Mouse (Mus musculus) MEL (cell line): ENCODE measurements around the gene Vmn1r172. TPM values are rescaled to one million over a fixed set of nuclear protein-coding genes. Genes with fewer than 3 reads are reported as not detected.
"Not testable (repeated sequence)": the region's sequence is repeated elsewhere in the genome, so short reads cannot be mapped to it uniquely, and the experiment has no call there.

Source experiments
- DNase-seq: peaks from one replicate; pipeline ENCODE4 v3.0.0; 2011; ENCODE audit warnings: low read depth, low spot score
- H3K27ac ChIP-seq: 2 replicates; pipeline ENCODE4 v1.5.1; 2012; ENCODE audit warnings: low read depth, mild to moderate bottlenecking, control low read depth, low read length, moderate library complexity; ENCODE audit not compliant: control insufficient read depth
- H3K27me3 ChIP-seq, 2 experiments: fragments of 150-350 bp in 1 of 2; sonication (generic) in 1 of 2; 2 replicates each; pipeline ENCODE4 v1.6.1; 2012; ENCODE audit warnings: low read length in 2 of 2, mild to moderate bottlenecking in 2 of 2, improper control_type of control experiment in 1 of 2, moderate library complexity in 1 of 2; ENCODE audit not compliant: insufficient read depth in 2 of 2, control insufficient read depth in 1 of 2
- H3K36me3 ChIP-seq, 2 experiments: 2 replicates each; pipeline ENCODE4 v1.6.1; 2012 to 2014; ENCODE audit warnings: low read length in 2 of 2, improper control_type of control experiment in 1 of 2, inconsistent platforms in 1 of 2, mild to moderate bottlenecking in 1 of 2; ENCODE audit not compliant: insufficient read depth in 2 of 2, control insufficient read depth in 1 of 2
- H3K4me1 ChIP-seq, 2 experiments: fragments of 150-350 bp in 1 of 2; sonication (generic) in 1 of 2; 2 replicates each; pipeline ENCODE4 v1.6.1; 2012; ENCODE audit warnings: low read length in 2 of 2, improper control_type of control experiment in 1 of 2, mild to moderate bottlenecking in 1 of 2; ENCODE audit not compliant: insufficient read depth in 2 of 2, control insufficient read depth in 1 of 2
- H3K4me3 ChIP-seq, 2 experiments: fragments of 150-350 bp in 1 of 2; sonication (generic) in 1 of 2; 2 replicates each; pipeline ENCODE4 v1.5.1; 2012; ENCODE audit warnings: low read depth in 2 of 2, low read length in 2 of 2, mild to moderate bottlenecking in 2 of 2, moderate library complexity in 2 of 2, control low read depth in 1 of 2, improper control_type of control experiment in 1 of 2; ENCODE audit not compliant: control insufficient read depth in 1 of 2, insufficient read depth in 1 of 2
- H3K79me2 ChIP-seq: 2 replicates; pipeline ENCODE4 v1.6.1; 2012; ENCODE audit warnings: mild to moderate bottlenecking, low read length, moderate library complexity; ENCODE audit not compliant: control insufficient read depth, poor library complexity, insufficient read depth
- H3K9ac ChIP-seq: 2 replicates; pipeline ENCODE4 v1.6.1; 2012; ENCODE audit warnings: low read depth, mild to moderate bottlenecking, control low read depth, low read length, moderate library complexity; ENCODE audit not compliant: control insufficient read depth, poor library complexity, severe bottlenecking
- H3K9me3 ChIP-seq: fragments of 150-350 bp; sonication (generic); replicated peaks from 2 replicates; pipeline ENCODE4 v1.6.1; 2012; ENCODE audit warnings: mild to moderate bottlenecking, low read length, improper control_type of control experiment, moderate library complexity; ENCODE audit not compliant: insufficient read depth
- BHLHE40 ChIP-seq: IDR thresholded peaks from 2 replicates; pipeline ENCODE4 v1.6.1; 2012; ENCODE audit warnings: low read depth, mild to moderate bottlenecking, inconsistent platforms, low read length, improper control_type of control experiment, borderline replicate concordance
- CHD2 ChIP-seq: IDR thresholded peaks from 2 replicates; pipeline ENCODE4 v1.6.1; 2011; ENCODE audit warnings: low read length, improper control_type of control experiment
- CTCF ChIP-seq, 3 experiments: IDR thresholded peaks in 2 of 3; conservative IDR thresholded peaks in 1 of 3; 2 replicates each; pipeline ENCODE4 v1.5.1; 2011 to 2012; ENCODE audit warnings: low read length in 3 of 3, low read depth in 2 of 3, mild to moderate bottlenecking in 2 of 3, improper control_type of control experiment in 1 of 3, inconsistent platforms in 1 of 3, mixed read lengths in 1 of 3, moderate library complexity in 1 of 3; ENCODE audit not compliant: control insufficient read depth in 1 of 3, insufficient read depth in 1 of 3, poor library complexity in 1 of 3, severe bottlenecking in 1 of 3
- E2F4 ChIP-seq: IDR thresholded peaks from 2 replicates; pipeline ENCODE4 v1.6.1; 2011; ENCODE audit warnings: low read depth, low read length, improper control_type of control experiment, borderline replicate concordance
- EP300 ChIP-seq, 2 experiments: IDR thresholded peaks; 2 replicates each; pipeline ENCODE4 v1.6.1; 2011; ENCODE audit warnings: improper control_type of control experiment in 2 of 2, low read length in 2 of 2, low read depth in 1 of 2, mild to moderate bottlenecking in 1 of 2
- ETS1 ChIP-seq: IDR thresholded peaks from 2 replicates; pipeline ENCODE4 v1.6.1; 2012; ENCODE audit warnings: low read depth, mild to moderate bottlenecking, inconsistent platforms, low read length, improper control_type of control experiment, moderate library complexity
- GABPA ChIP-seq: IDR thresholded peaks from 2 replicates; pipeline ENCODE4 v1.6.1; 2012; ENCODE audit warnings: low read depth, mild to moderate bottlenecking, inconsistent platforms, low read length, improper control_type of control experiment, moderate library complexity
- GATA1 ChIP-seq: IDR thresholded peaks from 2 replicates; pipeline ENCODE4 v1.6.1; 2011; ENCODE audit warnings: low read depth, low read length, improper control_type of control experiment
- JUND ChIP-seq: IDR thresholded peaks from 2 replicates; pipeline ENCODE4 v1.6.1; 2011; ENCODE audit warnings: low read depth, mild to moderate bottlenecking, improper control_type of control experiment, low read length
- KAT2A ChIP-seq: conservative IDR thresholded peaks from 2 replicates; pipeline ENCODE4 v1.6.1; 2012; ENCODE audit warnings: low read depth, low read length, improper control_type of control experiment, inconsistent platforms
- MAFK ChIP-seq: IDR thresholded peaks from 2 replicates; pipeline ENCODE4 v1.6.1; 2011; ENCODE audit warnings: low read depth, mild to moderate bottlenecking, low read length, improper control_type of control experiment, borderline replicate concordance
- MAX ChIP-seq: IDR thresholded peaks from 2 replicates; pipeline ENCODE4 v1.6.1; 2011; ENCODE audit warnings: low read length, improper control_type of control experiment
- MAZ ChIP-seq: IDR thresholded peaks from 2 replicates; pipeline ENCODE4 v1.6.1; 2012; ENCODE audit warnings: low read depth, mild to moderate bottlenecking, inconsistent platforms, low read length, improper control_type of control experiment
- MEF2A ChIP-seq: IDR thresholded peaks from 2 replicates; pipeline ENCODE4 v1.6.1; 2014; ENCODE audit warnings: low read depth, mild to moderate bottlenecking, inconsistent platforms, low read length, improper control_type of control experiment; ENCODE audit not compliant: poor library complexity, insufficient replicate concordance, severe bottlenecking; ENCODE audit errors: extremely low read depth
- MXI1 ChIP-seq: IDR thresholded peaks from 2 replicates; pipeline ENCODE4 v1.6.1; 2011; ENCODE audit warnings: mild to moderate bottlenecking, low read depth, low read length, improper control_type of control experiment
- MYB ChIP-seq: IDR thresholded peaks from 2 replicates; pipeline ENCODE4 v1.6.1; 2011; ENCODE audit warnings: mild to moderate bottlenecking, low read depth, low read length, improper control_type of control experiment
- NELFE ChIP-seq: IDR thresholded peaks from 2 replicates; pipeline ENCODE4 v1.6.1; 2011; ENCODE audit warnings: low read depth, low read length, improper control_type of control experiment
- POLR2A ChIP-seq, 2 experiments: IDR thresholded peaks; 2 replicates each; pipeline ENCODE4 v1.6.1; 2011 to 2012; ENCODE audit warnings: low read length in 2 of 2, mild to moderate bottlenecking in 2 of 2, control low read depth in 1 of 2, improper control_type of control experiment in 1 of 2, low read depth in 1 of 2, moderate library complexity in 1 of 2; ENCODE audit not compliant: control insufficient read depth in 1 of 2, insufficient read depth in 1 of 2, poor library complexity in 1 of 2
- POLR2AphosphoS2 ChIP-seq: IDR thresholded peaks from 2 replicates; pipeline ENCODE4 v1.6.1; 2011; ENCODE audit warnings: low read length, improper control_type of control experiment
- POLR2AphosphoS5 ChIP-seq: IDR thresholded peaks from 2 replicates; pipeline ENCODE4 v1.6.1; 2012; ENCODE audit warnings: low read depth, borderline replicate concordance, mild to moderate bottlenecking, inconsistent platforms, low read length, moderate library complexity, mixed read lengths
- RAD21 ChIP-seq: IDR thresholded peaks from 2 replicates; pipeline ENCODE4 v1.6.1; 2011; ENCODE audit warnings: mild to moderate bottlenecking, low read depth, low read length, improper control_type of control experiment
- SIN3A ChIP-seq: IDR thresholded peaks from 2 replicates; pipeline ENCODE4 v1.6.1; 2012; ENCODE audit warnings: low read length, improper control_type of control experiment, inconsistent platforms
- SMC3 ChIP-seq: IDR thresholded peaks from 2 replicates; pipeline ENCODE4 v1.6.1; 2011; ENCODE audit warnings: low read depth, low read length, improper control_type of control experiment
- TAL1 ChIP-seq: IDR thresholded peaks from 2 replicates; pipeline ENCODE4 v1.6.1; 2012; ENCODE audit warnings: mild to moderate bottlenecking, inconsistent platforms, low read length, moderate library complexity, mixed read lengths
- UBTF ChIP-seq: IDR thresholded peaks from 2 replicates; pipeline ENCODE4 v1.6.1; 2012; ENCODE audit warnings: low read depth, mild to moderate bottlenecking, inconsistent platforms, low read length, improper control_type of control experiment, moderate library complexity, borderline replicate concordance; ENCODE audit not compliant: insufficient read depth
- USF1 ChIP-seq: IDR thresholded peaks from 2 replicates; pipeline ENCODE4 v1.6.1; 2014; ENCODE audit warnings: low read depth, mild to moderate bottlenecking, inconsistent platforms, low read length, improper control_type of control experiment, moderate library complexity
- USF2 ChIP-seq, 2 experiments: IDR thresholded peaks; 2 replicates each; pipeline ENCODE4 v1.6.1; 2011 to 2012; ENCODE audit warnings: improper control_type of control experiment in 2 of 2, low read length in 2 of 2, borderline replicate concordance in 1 of 2, inconsistent platforms in 1 of 2, low read depth in 1 of 2, mild to moderate bottlenecking in 1 of 2; ENCODE audit not compliant: insufficient read depth in 1 of 2
- polyA plus RNA-seq, 2 experiments: library from polyadenylated mRNA; stranded (reverse) in 1 of 2; unstranded in 1 of 2; fragments of >175 nt in 1 of 2; fragments of >200 nt in 1 of 2; gene quantifications; 2 replicates each; pipeline versions ENCODE4 v1.2.1 to v1.2.4; 2012; ENCODE audit warnings: low replicate concordance in 2 of 2, low read depth in 1 of 2; ENCODE audit not compliant: insufficient read length in 2 of 2, insufficient read depth in 1 of 2, missing spikeins in 1 of 2
- total RNA-seq: library from RNA; depleted of rRNA; stranded (reverse); fragments of 300-350 nt; gene quantifications from 2 replicates; pipeline ENCODE4 v1.2.3, GENCODE M21; 2012; rRNA removed

The Vmn1r172 gene
- total RNA-seq (not detected in 2 replicates), polyA plus RNA-seq (not detected)

GRCm38 (mm10) chr7:23658016-23658415 lies at the start of gene Vmn1r172:
Gene Vmn1r172, plus strand, starts transcription at chr7:23658316.
- DNase-seq: no peak
- Histone ChIP-seq H3K9ac (no peak within 1 kb of the TSS), H3K9me3 (no peaks in the 10 kb centered on the region), H3K4me3 (no peak within 1 kb of the TSS), H3K79me2 (no peaks in the 10 kb centered on the region), H3K27ac (no peak within 1 kb of the TSS), H3K27me3 (no peaks in the 10 kb centered on the region), H3K4me1 (no peaks in the 10 kb centered on the region), H3K36me3 (no peaks in the 10 kb centered on the region)
- no peak for TF ChIP-seq BHLHE40
- TF ChIP-seq POLR2A (IDR thresholded peaks at IDR 0.05; ENCODE audit: control insufficient read depth in 1 of 2, insufficient read depth in 1 of 2, low read depth in 1 of 2, low read length in 2 of 2, poor library complexity in 1 of 2): no peak
- TF ChIP-seq GATA1: no peak
- no peak for TF ChIP-seq SIN3A
- TF ChIP-seq SMC3: no peak
- TF ChIP-seq NELFE: no peak
- TF ChIP-seq MAFK: no peak
- TF ChIP-seq CTCF (IDR thresholded peaks at IDR 0.05 in 2 of 3, conservative IDR thresholded peaks at IDR 0.05 in 1 of 3; ENCODE audit: control insufficient read depth in 1 of 3, insufficient read depth in 1 of 3, low read depth in 2 of 3, low read length in 3 of 3, poor library complexity in 1 of 3, severe bottlenecking in 1 of 3): no peak
- no peak for TF ChIP-seq ETS1
- no peak for TF ChIP-seq MXI1
- TF ChIP-seq JUND: no peak
- TF ChIP-seq POLR2AphosphoS2: no peak
- no peak for TF ChIP-seq MEF2A
- TF ChIP-seq E2F4: no peak
- no peak for TF ChIP-seq POLR2AphosphoS5
- TF ChIP-seq EP300 (IDR thresholded peaks at IDR 0.05; ENCODE audit: low read depth in 1 of 2, low read length in 2 of 2): no peak
- no peak for TF ChIP-seq USF1
- no peak for TF ChIP-seq KAT2A

GRCm38 (mm10) chr7:23630422-23630821 lies 27.7 kb upstream of the Vmn1r172 start, which contains the start of gene Vmn1r171:
Gene Vmn1r171, plus strand, starts transcription at chr7:23630722.
- Histone ChIP-seq H3K36me3 (no peaks in the 10 kb centered on the region), H3K79me2 (no peaks in the 10 kb centered on the region), H3K9ac (no peak within 1 kb of the TSS), H3K4me3 (no peak within 1 kb of the TSS), H3K9me3 (no peaks in the 10 kb centered on the region), H3K27ac (no peak within 1 kb of the TSS), H3K27me3 (no peaks in the 10 kb centered on the region), H3K4me1 (no peaks in the 10 kb centered on the region)
- no peak for DNase-seq
- no peak for TF ChIP-seq MXI1
- TF ChIP-seq SMC3: no peak
- no peak for TF ChIP-seq UBTF
- TF ChIP-seq TAL1: no peak
- no peak for TF ChIP-seq BHLHE40
- no peak for TF ChIP-seq MAZ
- TF ChIP-seq MAFK: no peak
- TF ChIP-seq MAX: no peak
- TF ChIP-seq EP300 (IDR thresholded peaks at IDR 0.05; ENCODE audit: low read depth in 1 of 2, low read length in 2 of 2): no peak
- TF ChIP-seq MYB: no peak
- no peak for TF ChIP-seq RAD21
- TF ChIP-seq CHD2: no peak
- TF ChIP-seq GABPA: no peak
- TF ChIP-seq JUND: no peak
- TF ChIP-seq GATA1: no peak
- TF ChIP-seq MEF2A: no peak
- TF ChIP-seq USF2 (IDR thresholded peaks at IDR 0.05; ENCODE audit: borderline replicate concordance in 1 of 2, insufficient read depth in 1 of 2, low read depth in 1 of 2, low read length in 2 of 2): no peak

GRCm38 (mm10) chr7:23700403-23700802 lies 42.3 kb downstream of the Vmn1r172 start, which contains the start of gene Vmn1r173:
Gene Vmn1r173, plus strand, starts transcription at chr7:23700703.
- H3K9ac ChIP-seq, H3K4me3 ChIP-seq, H3K9me3 ChIP-seq, H3K4me1 ChIP-seq, H3K79me2 ChIP-seq, H3K27ac ChIP-seq, H3K27me3 ChIP-seq, DNase-seq, H3K36me3 ChIP-seq: not testable (repeated sequence)
